Mouse (Mus musculus): ENCODE measurements around the gene Stau1. TPM values are rescaled to one million over a fixed set of nuclear protein-coding genes. Genes with fewer than 3 reads are reported as not detected.

Gene Stau1
- polyA plus RNA-seq, 1 experiment from 2014 or later = 48.3 TPM

DNA sequence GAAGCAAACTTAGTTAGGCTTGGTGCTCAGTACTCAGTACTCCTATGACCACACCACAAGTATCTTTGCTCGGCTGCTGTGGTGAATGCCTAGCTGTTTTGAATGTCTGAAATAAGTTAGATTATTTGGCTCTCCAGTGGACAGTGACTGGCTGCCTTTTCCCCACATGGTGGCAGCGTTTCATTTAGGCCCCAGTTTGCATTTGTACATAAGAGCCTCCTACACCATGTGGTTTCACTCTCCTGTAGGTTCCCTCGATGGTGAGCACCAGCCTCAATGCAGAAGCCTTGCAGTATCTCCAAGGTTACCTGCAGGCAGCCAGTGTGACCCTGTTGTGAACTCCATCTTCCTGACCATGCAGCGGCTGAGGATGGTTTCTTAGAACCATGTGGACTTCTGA lies 50.6 kb downstream of the Stau1 start:
- Histone ChIP-seq H3K9me3 (ENCODE audit: low read length) (no peaks in the 10 kb centered on the region), H3K27me3 (replicated peaks; ENCODE audit: insufficient read depth, low read length) (no peaks in the 10 kb centered on the region), H3K4me3 (ENCODE audit: low read depth, low read length) (no peak overlapping the region), H3K9ac (replicated peaks; ENCODE audit: low read depth) (no peak overlapping the region), H3K27ac (ENCODE audit: low read length) (no peak overlapping the region), H3K4me1 (ENCODE audit: insufficient read depth, low read depth, low read length) (no peaks in the 10 kb centered on the region), H3K36me3 (ENCODE audit: insufficient read depth, low read length) (peaks cover 46% of the 10 kb centered on the region), H3K4me2 (replicated peaks; ENCODE audit: low read depth, low read length) (no peak overlapping the region)
- 44% methylated on average over 4 of the region's 4 CpGs for WGBS
- peak; percentile 23; the same call in 1 of the 2 replicates for ATAC-seq
- TF ChIP-seq EP300 (IDR thresholded peaks at IDR 0.05) (no peak), CTCF (IDR thresholded peaks at IDR 0.05) (peak; percentile 62)
- DNase-seq (ENCODE audit: low spot score) = peak; percentile 30

DNA sequence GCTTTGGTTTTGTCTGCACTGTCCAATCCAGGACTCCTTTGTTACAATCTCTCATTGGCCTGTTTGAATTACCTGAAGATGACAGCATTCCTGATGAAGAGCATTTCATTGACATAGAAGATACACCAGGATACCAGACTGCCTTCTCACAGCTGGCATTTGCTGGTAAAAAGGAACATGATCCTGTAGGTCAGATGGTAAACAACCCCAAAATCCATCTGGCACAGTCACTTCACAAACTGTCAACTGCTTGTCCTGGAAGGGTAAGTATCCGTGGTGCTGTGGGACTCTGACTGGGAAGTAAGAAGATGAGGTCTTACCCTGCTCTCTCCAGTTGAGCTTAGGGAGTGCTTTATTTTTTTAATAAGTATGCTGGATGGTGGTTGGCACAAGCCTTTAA lies 51.8 kb downstream of the Stau1 start:
- ATAC-seq = no peak
- WGBS = 75% methylated on average over 1 of the region's 1 CpGs
- DNase-seq (ENCODE audit: low spot score) = no peak
- Histone ChIP-seq H3K9me3 (ENCODE audit: low read length) (no peaks in the 10 kb centered on the region), H3K36me3 (ENCODE audit: insufficient read depth, low read length) (peaks cover 39% of the 10 kb centered on the region), H3K4me3 (ENCODE audit: low read depth, low read length) (no peak overlapping the region), H3K9ac (replicated peaks; ENCODE audit: low read depth) (no peak overlapping the region), H3K4me1 (ENCODE audit: insufficient read depth, low read depth, low read length) (no peaks in the 10 kb centered on the region), H3K27ac (ENCODE audit: low read length) (no peak overlapping the region), H3K27me3 (replicated peaks; ENCODE audit: insufficient read depth, low read length) (no peaks in the 10 kb centered on the region), H3K4me2 (replicated peaks; ENCODE audit: low read depth, low read length) (no peak overlapping the region)
- TF ChIP-seq EP300 (IDR thresholded peaks at IDR 0.05) (no peak), CTCF (IDR thresholded peaks at IDR 0.05) (no peak)

DNA sequence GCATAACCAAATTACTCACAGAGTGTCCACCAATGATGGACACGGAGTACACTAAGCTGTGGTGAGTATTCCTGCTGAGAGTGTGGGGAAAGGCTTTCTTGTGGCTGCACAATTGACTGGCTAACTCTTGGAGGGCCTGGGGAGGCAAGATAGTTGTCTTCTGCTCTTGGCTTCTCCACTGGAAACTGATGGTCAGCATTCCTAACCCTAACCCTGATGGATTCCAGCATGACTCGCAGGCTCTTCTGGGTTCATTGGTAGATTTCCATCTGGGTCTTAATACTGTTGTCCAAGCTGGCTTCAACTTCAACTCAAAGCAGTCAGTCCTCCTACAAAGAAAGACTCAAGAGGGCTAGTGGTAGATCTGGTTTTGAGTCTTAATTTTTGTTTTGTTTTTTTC lies 53.0 kb downstream of the Stau1 start:
- H3K4me2 ChIP-seq (replicated peaks; ENCODE audit: low read depth, low read length) = no peak overlapping the region
- no peak for ATAC-seq
- no peaks in the 10 kb centered on the region for H3K4me1 ChIP-seq (ENCODE audit: insufficient read depth, low read depth, low read length)
- WGBS = 86% methylated on average over 2 of the region's 2 CpGs
- H3K27me3 ChIP-seq (replicated peaks; ENCODE audit: insufficient read depth, low read length) = no peaks in the 10 kb centered on the region
- no peaks in the 10 kb centered on the region for H3K9me3 ChIP-seq (ENCODE audit: low read length)
- H3K36me3 ChIP-seq (ENCODE audit: insufficient read depth, low read length) = peaks cover 32% of the 10 kb centered on the region; the same call in 1 of the 2 replicates
- TF ChIP-seq CTCF (IDR thresholded peaks at IDR 0.05) (no peak), EP300 (IDR thresholded peaks at IDR 0.05) (no peak)
- H3K4me3 ChIP-seq (ENCODE audit: low read depth, low read length) = no peak overlapping the region
- no peak overlapping the region for H3K9ac ChIP-seq (replicated peaks; ENCODE audit: low read depth)
- DNase-seq (ENCODE audit: low spot score) = no peak
- H3K27ac ChIP-seq (ENCODE audit: low read length) = no peak overlapping the region

DNA sequence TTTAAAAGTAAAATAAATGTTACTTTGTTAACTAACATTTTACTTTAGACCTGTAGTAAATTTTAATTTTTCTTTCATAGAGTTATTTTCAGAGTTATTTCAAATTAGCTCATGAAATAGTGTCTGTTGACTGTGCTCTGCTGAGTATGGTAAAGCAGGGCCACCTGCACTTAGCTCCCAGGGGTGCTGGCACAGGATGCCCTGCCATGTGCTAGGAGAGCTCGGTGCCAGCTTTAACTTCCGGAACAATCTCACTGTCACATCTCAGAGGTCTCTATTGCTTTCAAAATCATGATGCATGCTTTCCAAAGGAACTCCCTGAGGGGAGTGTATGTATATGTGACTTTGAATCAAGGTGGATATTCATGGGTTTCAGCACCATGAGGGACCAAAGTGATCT lies 59.9 kb downstream of the Stau1 start:
- WGBS = 75% methylated on average over 2 of the region's 2 CpGs
- TF ChIP-seq CTCF (IDR thresholded peaks at IDR 0.05) (no peak), EP300 (IDR thresholded peaks at IDR 0.05) (no peak)
- ATAC-seq (no peak), DNase-seq (ENCODE audit: low spot score) (no peak)
- Histone ChIP-seq H3K9me3 (ENCODE audit: low read length) (no peaks in the 10 kb centered on the region), H3K36me3 (ENCODE audit: insufficient read depth, low read length) (peaks cover 33% of the 10 kb centered on the region; the same call in 1 of the 2 replicates), H3K27me3 (replicated peaks; ENCODE audit: insufficient read depth, low read length) (no peaks in the 10 kb centered on the region), H3K9ac (replicated peaks; ENCODE audit: low read depth) (no peak overlapping the region), H3K4me3 (ENCODE audit: low read depth, low read length) (no peak overlapping the region), H3K27ac (ENCODE audit: low read length) (no peak overlapping the region), H3K4me2 (replicated peaks; ENCODE audit: low read depth, low read length) (no peak overlapping the region), H3K4me1 (ENCODE audit: insufficient read depth, low read depth, low read length) (no peaks in the 10 kb centered on the region)

DNA sequence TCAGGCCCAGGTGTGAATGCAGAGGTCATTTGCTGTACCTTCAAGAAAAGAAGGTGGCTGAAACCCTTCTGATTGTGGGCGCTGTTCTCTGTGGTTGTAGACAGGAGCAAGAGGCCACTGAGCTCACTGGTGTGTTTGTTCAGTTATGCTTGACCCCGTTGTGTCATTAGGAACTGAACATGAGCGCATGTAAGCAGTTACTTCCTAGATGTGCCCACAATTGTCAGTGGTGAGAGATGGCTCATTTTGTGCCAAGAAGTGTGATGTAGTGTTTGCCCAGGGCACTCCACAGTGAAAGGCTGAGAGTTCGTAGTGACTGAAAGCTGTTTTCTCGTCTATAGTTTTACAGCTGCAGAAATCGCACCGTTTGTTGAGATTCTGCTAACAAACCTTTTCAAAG lies 60.5 kb downstream of the Stau1 start:
- 54% methylated on average over 7 of the region's 7 CpGs for WGBS
- no peaks in the 10 kb centered on the region for H3K9me3 ChIP-seq (ENCODE audit: low read length)
- DNase-seq (ENCODE audit: low spot score) = peak; percentile 77
- H3K4me3 ChIP-seq (ENCODE audit: low read depth, low read length) = no peak overlapping the region
- no peaks in the 10 kb centered on the region for H3K4me1 ChIP-seq (ENCODE audit: insufficient read depth, low read depth, low read length)
- no peak overlapping the region for H3K4me2 ChIP-seq (replicated peaks; ENCODE audit: low read depth, low read length)
- no peaks in the 10 kb centered on the region for H3K27me3 ChIP-seq (replicated peaks; ENCODE audit: insufficient read depth, low read length)
- TF ChIP-seq EP300 (IDR thresholded peaks at IDR 0.05) = no peak
- TF ChIP-seq CTCF (IDR thresholded peaks at IDR 0.05) = no peak
- peak; percentile 86 for ATAC-seq
- H3K27ac ChIP-seq (ENCODE audit: low read length) = peak overlapping the region; percentile 66
- H3K9ac ChIP-seq (replicated peaks; ENCODE audit: low read depth) = no peak overlapping the region
- H3K36me3 ChIP-seq (ENCODE audit: insufficient read depth, low read length) = peaks cover 32% of the 10 kb centered on the region; the same call in 1 of the 2 replicates

DNA sequence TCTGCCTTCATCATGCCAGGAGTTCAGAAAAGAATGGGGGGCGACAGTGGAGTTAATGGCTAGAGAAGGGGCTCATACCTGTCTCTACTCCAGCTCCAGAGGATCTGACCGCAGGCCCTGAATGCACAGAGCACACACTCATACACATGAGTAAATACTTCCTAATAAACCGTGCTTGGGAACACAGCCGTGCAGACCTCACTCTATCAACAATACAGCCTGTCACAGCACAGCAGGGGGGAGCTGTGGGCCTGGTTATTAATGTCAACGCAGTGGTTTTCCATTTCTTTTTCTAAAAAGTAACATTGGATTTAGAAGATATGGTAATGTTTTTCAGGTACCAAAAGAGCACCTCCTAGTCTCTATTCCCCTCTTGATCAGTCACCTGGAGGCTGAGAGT lies 61.7 kb downstream of the Stau1 start:
- ATAC-seq = peak; percentile 51
- H3K9me3 ChIP-seq (ENCODE audit: low read length) = no peaks in the 10 kb centered on the region
- WGBS = 66% methylated on average over 5 of the region's 5 CpGs
- H3K27me3 ChIP-seq (replicated peaks; ENCODE audit: insufficient read depth, low read length) = no peaks in the 10 kb centered on the region
- peaks cover 37% of the 10 kb centered on the region; the same call in 1 of the 2 replicates for H3K36me3 ChIP-seq (ENCODE audit: insufficient read depth, low read length)
- H3K9ac ChIP-seq (replicated peaks; ENCODE audit: low read depth) = no peak overlapping the region
- no peak overlapping the region for H3K4me2 ChIP-seq (replicated peaks; ENCODE audit: low read depth, low read length)
- no peak overlapping the region for H3K4me3 ChIP-seq (ENCODE audit: low read depth, low read length)
- H3K27ac ChIP-seq (ENCODE audit: low read length) = no peak overlapping the region
- TF ChIP-seq EP300 (IDR thresholded peaks at IDR 0.05) (no peak), CTCF (IDR thresholded peaks at IDR 0.05) (no peak)
- peak; percentile 41 for DNase-seq (ENCODE audit: low spot score)
- no peaks in the 10 kb centered on the region for H3K4me1 ChIP-seq (ENCODE audit: insufficient read depth, low read depth, low read length)

DNA sequence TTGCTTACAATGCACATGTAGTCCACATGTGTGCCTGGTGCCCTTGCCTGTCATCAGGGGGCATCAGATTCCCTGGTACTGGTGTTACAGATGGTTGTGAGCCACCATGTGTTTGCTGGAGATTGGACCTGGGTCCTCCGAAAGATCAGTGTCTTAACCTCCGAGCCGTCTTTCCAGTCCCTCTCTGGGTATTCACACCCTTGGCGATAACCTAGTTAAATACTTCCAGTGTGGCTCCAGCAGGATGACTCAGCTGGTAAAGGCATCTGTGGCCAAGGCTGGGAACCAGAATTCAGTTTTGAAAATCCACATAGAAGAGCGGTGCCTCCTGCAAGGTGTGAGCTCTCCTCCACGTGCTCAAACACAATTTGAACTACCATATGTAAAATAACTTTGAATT lies 62.2 kb downstream of the Stau1 start:
- TF ChIP-seq EP300 (IDR thresholded peaks at IDR 0.05) (no peak), CTCF (IDR thresholded peaks at IDR 0.05) (no peak)
- H3K36me3 ChIP-seq (ENCODE audit: insufficient read depth, low read length) = peaks cover 36% of the 10 kb centered on the region; the same call in 1 of the 2 replicates
- H3K4me3 ChIP-seq (ENCODE audit: low read depth, low read length) = no peak overlapping the region
- H3K27me3 ChIP-seq (replicated peaks; ENCODE audit: insufficient read depth, low read length) = no peaks in the 10 kb centered on the region
- H3K9me3 ChIP-seq (ENCODE audit: low read length) = no peaks in the 10 kb centered on the region
- 67% methylated on average over 6 of the region's 6 CpGs for WGBS
- no peak overlapping the region for H3K9ac ChIP-seq (replicated peaks; ENCODE audit: low read depth)
- no peak overlapping the region for H3K27ac ChIP-seq (ENCODE audit: low read length)
- ATAC-seq (no peak), DNase-seq (ENCODE audit: low spot score) (no peak)
- H3K4me1 ChIP-seq (ENCODE audit: insufficient read depth, low read depth, low read length) = no peaks in the 10 kb centered on the region
- no peak overlapping the region for H3K4me2 ChIP-seq (replicated peaks; ENCODE audit: low read depth, low read length)

All from lung, postnatal 0 days (tissue).